ENCODE assay signal across 20 mouse cellular contexts in the genomic region with DNA sequence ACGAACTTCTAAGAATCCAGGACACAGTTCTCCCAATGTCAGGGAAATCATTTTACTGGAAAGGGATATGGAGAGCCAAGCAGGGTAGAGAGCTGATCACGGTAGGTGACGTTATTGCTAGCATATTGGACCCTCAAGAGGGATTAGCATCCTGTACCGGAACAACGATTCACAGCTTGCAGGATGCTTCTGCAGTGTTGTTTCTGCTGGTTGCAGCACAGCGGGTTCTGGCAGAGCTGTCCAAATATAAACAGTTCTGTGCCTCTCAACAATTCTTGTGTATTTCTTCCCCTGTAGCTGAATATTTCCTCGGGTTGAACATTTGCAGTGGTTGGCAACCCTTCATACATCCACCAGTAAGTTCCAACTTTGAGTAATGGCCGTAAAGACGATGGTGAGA.
DNase-seq lines count a peak whose midpoint lies in the region; ATAC-seq lines count a peak whose summit lies in the region.
"Had no signal": no experiment of that assay in that cellular context is flagged by ENCODE, and none has a peak within 500 bp of the region (broad histone marks: within the 10 kb centered on the region; RNA-seq: fewer than 3 reads in every experiment).

No protein-coding gene starts in this region.

- peak; percentile 23 for DNase-seq in cerebellum, adult 11-12 months
- DNase-seq in cerebellum, postnatal 4 days (ENCODE audit: low spot score in 2 of 2), result no peak
- DNase-seq in cerebellum, adult 18-20 months, result peak; percentile 29 to 33
- DNase-seq in cerebellum, adult 9-11 months, result peak; percentile 28
- DNase-seq in cerebellum, postnatal 36 days, result peak; percentile 21 to 46
- DNase-seq: adrenal gland, postnatal 25 days; embryo, embryonic 11 days; gastrocnemius, postnatal 36 days; heart, postnatal 10 days; heart, postnatal 4 days; kidney, adult 11 months had no signal

- ATAC-seq in heart, embryonic 12.5 days (ENCODE audit: insufficient number of reproducible peaks, low FRiP score), result no peak
- ATAC-seq in erythroid progenitor cell, adult 5-6 weeks (replicated peaks; ENCODE audit: low FRiP score, poor library complexity, severe bottlenecking), result no peak
- ATAC-seq: activated CD4-positive, CD25-positive, alpha-beta regulatory T cell, adult 4 months; forebrain, embryonic 15.5 days; hindbrain, postnatal 0 days; Patski had no signal

- no peaks in the 10 kb centered on the region for H3K9me3 ChIP-seq in heart, embryonic 12.5 days (replicated peaks)
- H3K9me3 ChIP-seq: embryonic facial prominence, embryonic 15.5 days; forebrain, embryonic 15.5 days; hindbrain, embryonic 13.5 days had no signal

- no peaks in the 10 kb centered on the region for H3K4me1 ChIP-seq in heart, embryonic 12.5 days (replicated peaks)
- H3K4me1 ChIP-seq: embryonic facial prominence, embryonic 15.5 days; forebrain, embryonic 15.5 days; hindbrain, embryonic 13.5 days had no signal

- H3K9ac ChIP-seq in heart, embryonic 12.5 days, result no peak overlapping the region
- H3K9ac ChIP-seq: embryonic facial prominence, embryonic 15.5 days; forebrain, embryonic 15.5 days; hindbrain, embryonic 13.5 days had no signal

- H3K27ac ChIP-seq in heart, embryonic 12.5 days (ENCODE audit: poor library complexity, severe bottlenecking), result no peak overlapping the region
- H3K27ac ChIP-seq: embryonic facial prominence, embryonic 15.5 days; forebrain, embryonic 15.5 days; hindbrain, embryonic 13.5 days; hindbrain, postnatal 0 days had no signal

- H3K36me3 ChIP-seq in heart, embryonic 12.5 days, result no peaks in the 10 kb centered on the region
- H3K36me3 ChIP-seq: embryonic facial prominence, embryonic 15.5 days; forebrain, embryonic 15.5 days; hindbrain, embryonic 13.5 days had no signal

- H3K4me3 ChIP-seq in heart, embryonic 12.5 days, result no peak overlapping the region
- H3K4me3 ChIP-seq: embryonic facial prominence, embryonic 15.5 days; erythroblast, embryonic 14.5 days; forebrain, embryonic 15.5 days; hindbrain, embryonic 13.5 days had no signal

- H3K4me2 ChIP-seq in heart, embryonic 12.5 days, result no peak overlapping the region
- H3K4me2 ChIP-seq: embryonic facial prominence, embryonic 15.5 days; forebrain, embryonic 15.5 days; hindbrain, embryonic 13.5 days had no signal

- no peaks in the 10 kb centered on the region for H3K27me3 ChIP-seq in heart, embryonic 12.5 days (replicated peaks)
- H3K27me3 ChIP-seq: embryonic facial prominence, embryonic 15.5 days; forebrain, embryonic 15.5 days; hindbrain, embryonic 13.5 days; Patski had no signal

- 80% methylated on average over 9 of the region's 9 CpGs for WGBS in heart, embryonic 12.5 days

Comparison
In these comparisons a context has a peak if more than half of its experiments do, and no peak if none do; other contexts are left out.
1. DNase-seq: peak in cerebellum, adult 11-12 months (single experiment), cerebellum, adult 18-20 months (2 of 2), cerebellum, adult 9-11 months (single experiment) and cerebellum, postnatal 36 days (2 of 2); none in cerebellum, postnatal 4 days (0 of 2).